Mouse (Mus musculus): ENCODE data around the gene Rpl13a.
"Not testable (repeated sequence)": the region's sequence is repeated elsewhere in the genome, so short reads cannot be mapped to it uniquely, and the experiment has no call there.

The Rpl13a gene

GRCm38 (mm10) chr7:45119780-45120709 is 8.5 kb downstream of the Rpl13a start:
- DNase-seq (ENCODE audit: low read depth in 1 of 2, low spot score in 2 of 2) = no peak

GRCm38 (mm10) chr7:45118336-45118735 is 10.2 kb downstream of the Rpl13a start:
- no peak for DNase-seq (ENCODE audit: low read depth in 1 of 2, low spot score in 2 of 2)

- no peak for DNase-seq (ENCODE audit: low read depth in 1 of 2, low spot score in 2 of 2)
These were observed 11.0 kb downstream of the Rpl13a start for GRCm38 (mm10) chr7:45117566-45117965.

GRCm38 (mm10) chr7:45113476-45113875 is 15.1 kb downstream of the Rpl13a start:
- no peak for DNase-seq (ENCODE audit: low read depth in 1 of 2, low spot score in 2 of 2)

GRCm38 (mm10) chr7:45112529-45112928 is 16.0 kb downstream of the Rpl13a start:
- no peak for DNase-seq (ENCODE audit: low read depth in 1 of 2, low spot score in 2 of 2)

- no peak for DNase-seq (ENCODE audit: low read depth in 1 of 2, low spot score in 2 of 2)
These were observed 16.6 kb downstream of the Rpl13a start for GRCm38 (mm10) chr7:45111940-45112339.

GRCm38 (mm10) chr7:45110089-45110488 is 18.5 kb downstream of the Rpl13a start:
- DNase-seq (ENCODE audit: low read depth in 1 of 2, low spot score in 2 of 2) = not testable (repeated sequence)

GRCm38 (mm10) chr7:45107052-45107645 is 21.4 kb downstream of the Rpl13a start:
- no peak for DNase-seq (ENCODE audit: low read depth in 1 of 2, low spot score in 2 of 2)

- DNase-seq (ENCODE audit: low read depth in 1 of 2, low spot score in 2 of 2) = no peak
These were observed 22.1 kb downstream of the Rpl13a start for GRCm38 (mm10) chr7:45106441-45106840.

- DNase-seq (ENCODE audit: low read depth in 1 of 2, low spot score in 2 of 2) = no peak
These were observed 23.1 kb downstream of the Rpl13a start for GRCm38 (mm10) chr7:45105491-45105890.

- DNase-seq (ENCODE audit: low read depth in 1 of 2, low spot score in 2 of 2) = no peak
These were observed 23.6 kb downstream of the Rpl13a start for GRCm38 (mm10) chr7:45104941-45105340.

- DNase-seq (ENCODE audit: low read depth in 1 of 2, low spot score in 2 of 2) = peak; percentile 58 to 72
These were observed 24.8 kb downstream of the Rpl13a start, which contains the start of gene Fcgrt for GRCm38 (mm10) chr7:45103652-45104180. TSS of gene Fcgrt (minus strand) at chr7:45103851.

- DNase-seq (ENCODE audit: low read depth in 1 of 2, low spot score in 2 of 2) = no peak
These were observed 25.5 kb downstream of the Rpl13a start for GRCm38 (mm10) chr7:45102940-45103585.

GRCm38 (mm10) chr7:45102441-45102840 is 26.1 kb downstream of the Rpl13a start:
- no peak for DNase-seq (ENCODE audit: low read depth in 1 of 2, low spot score in 2 of 2)

- no peak for DNase-seq (ENCODE audit: low read depth in 1 of 2, low spot score in 2 of 2)
These were observed 28.5 kb downstream of the Rpl13a start for GRCm38 (mm10) chr7:45100046-45100445.

- DNase-seq (ENCODE audit: low read depth in 1 of 2, low spot score in 2 of 2) = no peak
These were observed 29.9 kb downstream of the Rpl13a start for GRCm38 (mm10) chr7:45098541-45099240.

- no peak for DNase-seq (ENCODE audit: low read depth in 1 of 2, low spot score in 2 of 2)
These were observed 31.1 kb downstream of the Rpl13a start for GRCm38 (mm10) chr7:45097479-45097878.

- not testable (repeated sequence) for DNase-seq (ENCODE audit: low read depth in 1 of 2, low spot score in 2 of 2)
These were observed 32.6 kb downstream of the Rpl13a start for GRCm38 (mm10) chr7:45095965-45096364.

GRCm38 (mm10) chr7:45095367-45095766 is 33.2 kb downstream of the Rpl13a start:
- DNase-seq (ENCODE audit: low read depth in 1 of 2, low spot score in 2 of 2) = no peak

- no peak for DNase-seq (ENCODE audit: low read depth in 1 of 2, low spot score in 2 of 2)
These were observed 34.4 kb downstream of the Rpl13a start for GRCm38 (mm10) chr7:45094121-45094520.

GRCm38 (mm10) chr7:45093516-45093905 is 35.0 kb downstream of the Rpl13a start:
- no peak for DNase-seq (ENCODE audit: low read depth in 1 of 2, low spot score in 2 of 2)
